Mouse (Mus musculus): ENCODE data around the gene Frmd5.

DNA sequence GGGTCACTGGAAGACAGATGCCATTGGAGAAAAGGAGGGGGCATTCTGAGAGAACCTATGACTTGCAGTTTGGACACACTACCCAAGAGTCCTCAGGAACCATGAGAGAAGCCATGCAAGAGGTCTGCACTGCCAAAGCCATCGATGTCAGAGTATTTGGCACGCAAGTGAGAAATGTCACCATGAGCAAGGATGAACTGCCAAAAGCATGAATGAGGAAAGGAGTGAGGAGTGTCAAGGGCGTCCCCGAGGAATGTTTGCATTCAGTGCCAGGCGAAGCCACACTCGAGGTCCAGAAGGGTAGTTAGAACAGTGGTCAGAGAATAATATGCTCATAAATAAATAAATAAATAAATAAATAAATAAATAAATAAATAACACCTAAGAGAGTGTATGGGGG is 150.9 kb downstream of the Frmd5 start:
- TF ChIP-seq POLR2A (IDR thresholded peaks at IDR 0.05; ENCODE audit: low read depth, low read length): no peak
- no peak for TF ChIP-seq CTCF (IDR thresholded peaks at IDR 0.05; ENCODE audit: extremely low read depth, insufficient read depth, insufficient read length, insufficient replicate concordance)

Measured in spleen, adult 2 months (tissue).